Mouse (Mus musculus): ENCODE results near the gene Snai1.

The Snai1 gene

GRCm38 (mm10) chr2:167585273-167585672, 47.3 kb downstream of the Snai1 start:
- DNase-seq (ENCODE audit: low spot score) = no peak

DNA sequence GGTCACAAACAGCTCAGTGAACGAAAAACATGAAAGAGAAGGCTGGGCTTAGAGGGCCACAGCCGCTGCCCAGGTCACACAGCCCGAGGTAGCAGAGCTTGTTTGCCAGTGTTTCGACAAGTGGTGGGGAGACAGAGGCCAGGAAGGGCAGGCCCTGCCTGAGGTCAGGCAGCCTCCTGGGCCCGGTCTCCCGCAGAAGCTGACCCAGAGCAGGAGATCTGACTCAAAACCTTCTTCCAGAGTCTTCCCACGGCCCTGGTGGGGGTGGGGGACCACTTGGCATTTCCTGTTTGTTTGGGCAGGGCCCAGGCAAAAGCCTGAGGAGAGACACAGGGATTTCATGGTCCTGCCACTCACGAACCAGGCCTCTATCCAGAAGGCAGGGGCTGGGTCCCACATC, 48.0 kb downstream of the Snai1 start:
- DNase-seq (ENCODE audit: low spot score) = no peak

DNA sequence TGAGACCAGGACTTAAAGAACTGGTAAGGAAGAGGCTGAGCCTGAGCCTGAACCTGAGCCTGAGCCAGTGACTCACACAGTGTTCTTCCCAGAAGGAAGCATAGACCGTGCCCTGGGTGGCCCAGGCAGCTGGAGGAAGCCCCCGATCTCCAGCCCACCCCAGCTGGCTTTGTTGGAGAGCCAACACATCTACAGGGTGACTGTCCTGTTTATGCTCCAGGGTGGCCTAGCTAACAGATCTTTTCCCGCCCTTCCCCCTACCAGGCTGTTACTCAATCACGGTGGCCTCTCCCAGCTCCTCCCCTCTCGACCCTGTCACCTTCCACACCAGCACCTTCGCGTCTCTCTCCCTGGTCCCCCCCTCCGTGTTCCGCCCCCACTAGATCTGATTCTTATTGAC, 49.0 kb downstream of the Snai1 start:
- no peak for DNase-seq (ENCODE audit: low spot score)

DNA sequence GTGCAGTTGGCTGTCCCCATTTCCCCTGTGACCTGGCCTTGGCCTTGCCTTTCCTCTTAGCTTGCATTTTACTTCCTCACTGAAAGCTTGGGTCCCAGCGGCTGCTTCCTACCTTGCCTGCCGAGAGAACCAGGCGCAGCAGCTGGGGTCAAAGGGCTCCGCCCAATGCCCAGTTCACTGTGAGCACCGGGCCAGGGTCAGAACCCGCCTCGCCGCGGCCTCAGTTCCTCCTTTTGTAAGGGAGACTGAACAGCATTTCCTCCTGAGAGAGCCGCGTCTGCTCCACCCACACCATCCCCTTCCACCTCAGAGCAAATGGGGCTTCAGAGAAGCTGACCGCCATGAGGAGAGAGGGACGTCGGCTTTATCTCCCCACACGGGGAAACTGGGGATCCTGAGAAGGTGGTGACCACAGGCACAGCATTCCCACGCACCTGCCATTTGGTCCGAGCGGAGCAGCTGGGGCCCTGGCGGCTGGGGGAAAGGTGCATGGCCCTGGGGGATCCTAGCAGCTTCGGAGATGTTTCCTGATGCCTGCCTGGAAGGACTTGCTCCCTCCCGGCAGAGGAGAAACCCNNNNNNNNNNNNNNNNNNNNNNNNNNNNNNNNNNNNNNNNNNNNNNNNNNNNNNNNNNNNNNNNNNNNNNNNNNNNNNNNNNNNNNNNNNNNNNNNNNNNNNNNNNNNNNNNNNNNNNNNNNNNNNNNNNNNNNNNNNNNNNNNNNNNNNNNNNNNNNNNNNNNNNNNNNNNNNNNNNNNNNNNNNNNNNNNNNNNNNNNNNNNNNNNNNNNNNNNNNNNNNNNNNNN, 51.0 kb downstream of the Snai1 start:
- no peak for DNase-seq (ENCODE audit: low spot score)
